Mouse (Mus musculus): Measurements from ENCODE around the gene Dop1b. TPM values are rescaled to one million over a fixed set of nuclear protein-coding genes. Genes with fewer than 3 reads are reported as not detected.
A peak's percentile ranks its signal among the peaks of the same experiment; 100 is the strongest.
"Not testable (repeated sequence)": the region's sequence is repeated elsewhere in the genome, so short reads cannot be mapped to it uniquely, and the experiment has no call there.

The Dop1b gene
- polyA plus RNA-seq, 1 experiment: 62.8 TPM

GRCm38 (mm10) chr16:93749147-93749910 lies 37.6 kb downstream of the Dop1b start:
- no peak for DNase-seq (ENCODE audit: extremely low spot score in 1 of 2, low spot score in 1 of 2)

- DNase-seq (ENCODE audit: extremely low spot score in 1 of 2, low spot score in 1 of 2): no peak
Measured at GRCm38 (mm10) chr16:93750464-93750863, 38.8 kb downstream of the Dop1b start.

DNA sequence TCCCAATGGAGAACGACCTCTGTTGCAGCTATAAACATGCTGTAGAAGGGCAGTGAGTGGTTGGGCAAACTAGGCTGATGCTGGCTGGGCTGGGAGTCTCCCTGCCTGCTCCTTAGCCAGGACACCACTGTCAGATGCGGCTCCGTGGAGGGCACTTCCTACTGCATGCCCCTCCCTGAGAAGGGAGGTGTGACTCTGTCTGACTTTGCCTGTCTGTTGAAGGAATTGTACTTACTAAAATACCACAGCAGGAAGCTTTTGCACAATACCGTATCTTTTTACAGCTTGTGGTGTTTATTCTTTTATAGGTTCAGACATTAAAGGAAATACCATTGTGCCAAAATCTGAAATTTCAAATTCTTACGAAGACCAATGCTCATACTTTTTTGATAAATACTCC lies 40.1 kb downstream of the Dop1b start:
- no peak for DNase-seq (ENCODE audit: extremely low spot score in 1 of 2, low spot score in 1 of 2)

- DNase-seq (ENCODE audit: extremely low spot score in 1 of 2, low spot score in 1 of 2): no peak
Measured at GRCm38 (mm10) chr16:93756622-93757021, 44.9 kb downstream of the Dop1b start.

- DNase-seq (ENCODE audit: extremely low spot score in 1 of 2, low spot score in 1 of 2): no peak
Measured at GRCm38 (mm10) chr16:93763378-93763777, 51.7 kb downstream of the Dop1b start.

GRCm38 (mm10) chr16:93764597-93764996 lies 52.9 kb downstream of the Dop1b start:
- DNase-seq (ENCODE audit: extremely low spot score in 1 of 2, low spot score in 1 of 2): peak in 1 of 2 experiments; percentile 26

DNA sequence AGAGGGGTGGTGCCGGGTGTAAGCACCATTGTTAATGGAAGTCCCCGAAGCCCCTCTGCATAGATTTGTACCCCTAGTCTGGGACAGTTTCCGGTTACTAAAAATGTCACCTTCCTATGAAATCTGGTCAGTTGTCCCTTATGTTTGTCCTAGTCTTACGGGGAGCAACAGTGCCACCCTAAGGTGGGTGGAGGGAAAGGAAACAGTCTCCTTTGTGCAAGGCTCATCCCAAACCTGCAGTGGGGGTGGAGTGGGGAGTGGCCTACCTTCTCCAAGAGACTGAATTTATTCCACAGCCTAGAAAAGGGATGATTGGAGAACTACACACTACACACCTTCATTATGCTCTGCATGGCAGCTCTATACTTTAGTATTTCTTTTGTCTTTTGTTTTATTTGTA lies 55.3 kb downstream of the Dop1b start:
- DNase-seq (ENCODE audit: extremely low spot score in 1 of 2, low spot score in 1 of 2): peak; percentile 22 to 64

- no peak for DNase-seq (ENCODE audit: extremely low spot score in 1 of 2, low spot score in 1 of 2)
Measured at GRCm38 (mm10) chr16:93767548-93767947, 55.8 kb downstream of the Dop1b start.

DNA sequence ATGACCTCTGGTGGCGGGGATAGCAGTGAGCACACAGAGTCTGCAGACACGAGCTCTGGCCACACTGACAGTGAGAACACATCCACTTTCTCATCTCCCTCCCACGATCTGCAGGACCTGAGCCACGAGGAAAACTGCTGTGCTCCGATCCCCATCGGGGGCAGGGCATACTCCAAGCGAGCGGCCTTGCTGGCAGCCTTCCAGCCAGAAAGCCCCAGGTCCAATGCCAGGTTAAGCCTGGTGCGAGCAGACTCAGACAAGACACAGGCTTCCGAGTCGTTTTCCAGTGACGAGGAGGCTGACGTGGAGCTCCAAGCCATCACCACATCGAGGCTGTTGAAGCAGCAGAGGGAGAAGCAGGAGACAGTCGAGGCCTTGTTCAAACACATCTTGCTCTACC lies 57.9 kb downstream of the Dop1b start:
- no peak for DNase-seq (ENCODE audit: extremely low spot score in 1 of 2, low spot score in 1 of 2)

- DNase-seq (ENCODE audit: extremely low spot score in 1 of 2, low spot score in 1 of 2): no peak
Measured at GRCm38 (mm10) chr16:93770271-93770926, 58.7 kb downstream of the Dop1b start.

DNA sequence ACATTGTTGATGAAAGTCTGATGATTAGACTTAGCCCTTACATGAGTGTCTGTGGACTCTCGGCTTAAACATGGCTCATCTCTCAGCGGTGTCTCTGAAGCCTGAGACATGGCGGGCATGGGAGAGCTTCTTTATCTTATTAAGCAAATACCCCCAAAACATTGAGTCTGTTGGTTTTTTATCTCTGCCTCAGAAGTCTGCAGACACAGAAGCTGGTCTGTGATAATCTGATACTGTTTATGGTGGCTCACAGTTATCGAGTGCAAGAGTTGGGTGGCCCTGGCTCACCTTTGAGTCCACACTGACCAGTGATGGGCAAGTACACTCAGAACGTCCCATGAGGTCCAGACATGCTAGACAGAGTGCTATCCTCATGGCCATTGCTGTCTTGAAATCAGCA lies 63.0 kb downstream of the Dop1b start:
- no peak for DNase-seq (ENCODE audit: extremely low spot score in 1 of 2, low spot score in 1 of 2)

- no peak for DNase-seq (ENCODE audit: extremely low spot score in 1 of 2, low spot score in 1 of 2)
Measured at GRCm38 (mm10) chr16:93776468-93776867, 64.8 kb downstream of the Dop1b start.

DNA sequence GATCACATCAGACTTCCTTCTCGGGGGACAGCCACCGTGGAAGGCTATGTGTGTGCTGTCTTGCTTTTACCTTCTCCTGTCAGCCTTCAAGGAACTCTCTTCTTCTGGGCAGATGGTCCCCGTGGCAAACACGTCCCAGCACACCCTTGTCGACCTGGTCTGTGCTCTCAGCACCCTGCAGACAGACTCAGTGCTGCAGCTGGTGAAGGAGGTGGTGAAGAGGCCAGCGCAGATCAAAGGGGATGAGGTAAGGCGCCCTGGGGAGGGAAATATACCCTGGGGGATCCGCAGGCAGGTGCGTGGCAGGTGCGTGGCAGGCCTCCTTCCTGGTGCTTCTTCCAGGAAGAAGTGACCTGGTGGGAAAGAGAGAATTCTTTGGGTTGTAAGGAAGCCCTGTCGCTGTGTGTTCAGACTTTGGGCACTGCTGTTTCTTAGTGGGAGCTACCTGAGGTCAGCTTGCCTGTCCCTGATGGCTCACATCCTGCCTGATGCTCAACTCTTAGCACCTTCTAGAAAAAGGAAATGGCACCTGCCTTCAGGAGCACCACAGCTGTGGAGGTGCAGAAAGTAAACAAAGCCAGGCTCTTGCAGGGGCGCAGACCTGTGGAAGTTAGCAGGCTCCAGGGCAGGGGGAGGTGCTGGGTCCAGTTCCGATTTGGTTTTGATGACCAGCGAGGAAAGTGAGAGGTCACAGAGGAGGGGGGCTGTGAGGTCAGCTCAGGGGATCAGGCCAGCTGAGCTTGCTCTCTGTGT lies 65.7 kb downstream of the Dop1b start:
- DNase-seq (ENCODE audit: extremely low spot score in 1 of 2, low spot score in 1 of 2): no peak

- DNase-seq (ENCODE audit: extremely low spot score in 1 of 2, low spot score in 1 of 2): not testable (repeated sequence)
Measured at GRCm38 (mm10) chr16:93778393-93778792, 66.7 kb downstream of the Dop1b start.

DNA sequence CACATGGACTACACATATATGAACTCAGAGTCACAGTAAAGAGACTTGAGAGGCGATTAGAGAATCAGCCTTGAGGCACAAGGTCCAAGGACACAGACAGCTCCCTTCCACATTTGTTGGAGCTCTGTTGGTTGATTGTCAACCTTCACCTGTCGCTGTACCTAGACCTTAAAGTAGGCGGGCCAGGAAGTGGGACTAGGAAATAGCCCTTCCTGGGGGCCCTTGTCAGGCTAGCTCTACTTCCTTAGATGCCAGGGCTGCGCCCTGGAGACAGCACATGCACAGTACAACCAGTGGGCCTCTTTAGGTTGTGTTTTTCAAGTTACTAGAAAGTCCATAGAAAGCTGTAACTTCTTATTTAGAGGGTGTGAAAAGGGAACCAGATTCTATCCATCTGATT lies 67.8 kb downstream of the Dop1b start:
- DNase-seq (ENCODE audit: extremely low spot score in 1 of 2, low spot score in 1 of 2): no peak

DNA sequence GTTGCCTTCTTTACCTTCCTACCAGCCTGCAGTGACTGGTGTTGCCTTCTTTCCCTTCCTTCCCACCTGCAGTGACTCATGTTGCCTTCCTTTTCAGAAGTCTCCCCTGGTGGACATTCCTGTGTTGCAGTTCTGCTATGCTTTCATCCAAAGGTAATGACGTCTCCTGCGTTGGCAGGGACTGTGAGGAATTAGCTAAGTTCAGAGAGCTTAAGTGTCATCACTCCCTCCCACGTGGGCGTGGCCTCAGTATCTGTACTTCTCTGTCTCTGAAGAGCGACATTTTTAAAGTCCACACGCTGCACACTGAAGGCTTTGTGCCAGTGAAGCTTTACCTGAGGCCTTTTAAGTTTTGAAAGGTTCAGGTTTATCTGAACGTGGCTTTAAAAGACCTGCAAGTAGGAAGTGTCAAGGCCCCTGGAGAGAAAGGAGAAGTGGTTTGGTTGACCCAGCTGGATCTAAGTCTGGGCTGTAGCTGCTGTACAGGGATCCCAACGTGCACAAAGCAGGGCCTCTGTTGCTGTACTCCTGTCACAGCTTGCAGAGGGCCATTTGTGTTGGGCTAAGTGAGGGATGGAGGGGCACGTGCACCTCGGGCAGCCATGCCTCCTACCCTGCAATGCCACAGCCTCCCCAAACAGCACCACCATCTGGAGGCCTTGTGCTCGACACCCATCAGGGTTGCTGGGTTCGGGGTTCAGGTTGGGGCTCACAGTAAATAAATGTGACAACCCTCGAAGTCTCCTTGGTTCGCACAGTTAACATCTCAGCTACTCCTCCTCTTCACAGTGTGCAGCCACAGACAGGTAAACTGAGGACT lies 69.2 kb downstream of the Dop1b start:
- peak; percentile 46 to 64 for DNase-seq (ENCODE audit: extremely low spot score in 1 of 2, low spot score in 1 of 2)

DNA sequence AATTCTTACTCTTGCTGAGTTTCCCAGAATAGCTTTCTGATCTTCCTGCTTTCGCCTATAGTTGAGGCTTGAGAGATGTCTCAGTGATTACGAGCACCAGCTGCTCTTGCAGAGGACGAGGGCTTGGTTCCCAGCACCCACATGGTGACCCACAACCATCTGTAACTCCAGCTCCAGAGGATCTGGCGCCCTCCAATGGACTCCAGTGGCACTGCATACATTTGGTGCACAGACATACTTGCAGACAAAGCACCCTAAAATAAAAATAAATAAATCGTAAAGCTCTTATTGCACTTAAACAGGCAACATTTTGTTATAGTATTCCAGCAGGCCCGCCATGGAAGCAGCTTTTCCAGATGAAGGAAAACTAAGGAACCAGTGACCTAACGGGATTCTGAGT lies 72.5 kb downstream of the Dop1b start:
- no peak for DNase-seq (ENCODE audit: extremely low spot score in 1 of 2, low spot score in 1 of 2)

DNA sequence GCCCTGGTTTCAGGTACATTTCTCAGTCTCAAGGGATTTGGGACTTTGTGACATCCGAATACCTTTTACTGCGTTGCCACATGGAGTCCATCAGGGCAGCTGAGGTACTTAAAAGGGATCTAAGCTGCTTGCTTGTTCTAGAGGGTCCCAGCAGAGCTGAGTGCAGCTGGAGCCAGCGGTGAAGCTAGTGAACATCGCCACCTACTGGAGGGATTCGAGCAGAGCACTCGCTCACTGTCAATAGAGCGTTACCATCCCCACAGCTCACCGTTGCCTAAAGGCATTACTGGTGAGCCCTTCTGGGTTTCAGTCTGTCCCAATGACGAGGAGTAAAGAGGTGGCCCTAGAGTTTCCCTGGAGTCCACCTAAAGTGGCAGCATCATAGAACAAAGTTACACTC lies 74.1 kb downstream of the Dop1b start:
- DNase-seq (ENCODE audit: extremely low spot score in 1 of 2, low spot score in 1 of 2): peak in 1 of 2 experiments; percentile 78

DNA sequence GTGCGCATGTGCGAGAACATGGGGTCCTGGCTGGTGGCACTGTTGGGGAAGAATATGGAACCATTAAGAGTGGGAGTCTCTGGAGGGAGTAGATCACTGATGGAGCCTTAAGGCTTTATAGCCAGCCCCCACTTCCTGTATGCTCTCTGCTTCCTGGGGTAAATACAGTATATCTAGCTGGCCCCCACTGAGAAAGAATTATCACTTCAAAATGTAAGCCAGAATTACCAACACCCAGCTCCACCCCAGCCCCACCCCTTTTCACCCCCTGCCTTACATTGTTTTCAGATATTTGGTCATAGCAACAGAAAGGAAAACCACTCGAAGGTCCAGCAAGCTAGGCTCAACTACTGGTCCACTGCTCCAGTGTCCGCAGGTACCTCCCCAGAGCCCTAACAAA lies 76.7 kb downstream of the Dop1b start:
- no peak for DNase-seq (ENCODE audit: extremely low spot score in 1 of 2, low spot score in 1 of 2)

DNA sequence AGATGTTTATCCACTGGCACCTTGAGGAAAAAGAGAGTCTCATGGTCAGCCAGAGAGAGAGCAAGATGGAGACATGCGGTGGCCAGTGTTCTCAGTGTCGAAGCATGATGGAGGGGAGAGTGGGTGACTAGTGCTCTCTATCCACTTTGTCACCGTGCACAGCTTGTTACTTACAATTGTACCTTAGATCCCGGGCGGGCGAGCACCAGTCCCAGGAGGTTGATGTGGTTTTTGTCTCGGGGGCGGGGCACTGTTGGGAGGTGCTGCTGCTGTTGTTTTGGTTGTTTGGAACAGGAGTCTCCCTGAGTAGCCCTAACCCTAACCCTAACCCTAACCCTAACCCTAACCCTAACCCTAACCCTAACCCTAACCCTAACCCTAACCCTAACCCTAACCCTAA lies 77.2 kb downstream of the Dop1b start:
- DNase-seq (ENCODE audit: extremely low spot score in 1 of 2, low spot score in 1 of 2): no peak
